18 mouse cellular contexts compared by ENCODE assay signal in genomic region chr4:43730750-43731297, GRCm38 (mm10). TPM values are rescaled to one million over a fixed set of nuclear protein-coding genes. Genes with fewer than 3 reads are reported as not detected.
DNase-seq lines count a peak whose midpoint lies in the region; ATAC-seq and TF ChIP-seq lines count a peak whose summit lies in the region.
"Had no signal": no experiment of that assay in that cellular context is flagged by ENCODE, and none has a peak within 500 bp of the region (broad histone marks: within the 10 kb centered on the region; RNA-seq: fewer than 3 reads in every experiment).

No protein-coding gene starts in this region.

- H3K9ac ChIP-seq in stomach, postnatal 0 days (ENCODE audit: low read length), result no peak overlapping the region
- no peak overlapping the region for H3K9ac ChIP-seq in hindbrain, embryonic 14.5 days
- H3K9ac ChIP-seq: forebrain, embryonic 13.5 days had no signal

- H3K27ac ChIP-seq in stomach, postnatal 0 days (replicated peaks), result no peak overlapping the region
- H3K27ac ChIP-seq in hindbrain, embryonic 14.5 days, result no peak overlapping the region
- H3K27ac ChIP-seq: forebrain, embryonic 13.5 days had no signal

- no peak overlapping the region for H3K4me3 ChIP-seq in stomach, postnatal 0 days (ENCODE audit: low read depth, low read length)
- H3K4me3 ChIP-seq in hindbrain, embryonic 14.5 days (replicated peaks; ENCODE audit: low read length), result no peak overlapping the region
- H3K4me3 ChIP-seq: forebrain, embryonic 13.5 days; myocyte had no signal

- TF ChIP-seq CTCF in stomach, postnatal 0 days (IDR thresholded peaks at IDR 0.05; ENCODE audit: low read depth), result peak; percentile 58

- no peak overlapping the region for H3K4me2 ChIP-seq in stomach, postnatal 0 days (replicated peaks; ENCODE audit: low read depth)
- no peak overlapping the region for H3K4me2 ChIP-seq in hindbrain, embryonic 14.5 days (replicated peaks)
- H3K4me2 ChIP-seq: forebrain, embryonic 13.5 days had no signal

- ATAC-seq in stomach, postnatal 0 days (ENCODE audit: low FRiP score, low TSS enrichment), result no peak
- ATAC-seq in hindbrain, embryonic 14.5 days (ENCODE audit: low FRiP score), result no peak
- ATAC-seq: activated CD4-positive, CD25-positive, alpha-beta regulatory T cell, adult 4 months; forebrain, embryonic 13.5 days had no signal

- no peaks in the 10 kb centered on the region for H3K27me3 ChIP-seq in stomach, postnatal 0 days (ENCODE audit: control insufficient read depth, insufficient read depth, low read length)
- H3K27me3 ChIP-seq in hindbrain, embryonic 14.5 days (ENCODE audit: control insufficient read depth, insufficient read depth, low read length), result no peaks in the 10 kb centered on the region
- H3K27me3 ChIP-seq: forebrain, embryonic 13.5 days had no signal

- H3K9me3 ChIP-seq in stomach, postnatal 0 days (ENCODE audit: control insufficient read depth, low read length), result no peaks in the 10 kb centered on the region
- no peaks in the 10 kb centered on the region for H3K9me3 ChIP-seq in hindbrain, embryonic 14.5 days (ENCODE audit: control insufficient read depth, low read length)
- H3K9me3 ChIP-seq: forebrain, embryonic 13.5 days had no signal

- 66% methylated on average over 21 of the region's 21 CpGs for WGBS in stomach, postnatal 0 days
- WGBS in hindbrain, embryonic 14.5 days, result 66% methylated on average over 21 of the region's 21 CpGs

- TF ChIP-seq EP300 in stomach, postnatal 0 days (optimal IDR thresholded peaks at IDR 0.05), result no peak

- H3K4me1 ChIP-seq in stomach, postnatal 0 days (replicated peaks; ENCODE audit: control insufficient read depth, insufficient read depth), result peaks cover 20% of the 10 kb centered on the region
- H3K4me1 ChIP-seq in hindbrain, embryonic 14.5 days (replicated peaks; ENCODE audit: control insufficient read depth, insufficient read depth, low read length), result no peaks in the 10 kb centered on the region
- H3K4me1 ChIP-seq: forebrain, embryonic 13.5 days had no signal

- no peaks in the 10 kb centered on the region for H3K36me3 ChIP-seq in stomach, postnatal 0 days (ENCODE audit: control insufficient read depth, insufficient read depth, low read length)
- H3K36me3 ChIP-seq in hindbrain, embryonic 14.5 days (replicated peaks; ENCODE audit: control insufficient read depth, insufficient read depth), result no peaks in the 10 kb centered on the region

- DNase-seq in lung, adult 18-20 months, result peak; percentile 49 to 64
- no peak for DNase-seq in lung, postnatal 10 days
- DNase-seq in heart, adult 9 months (ENCODE audit: low spot score in 2 of 2), result peak; percentile 32 to 55
- peak; percentile 29 for DNase-seq in heart, postnatal 4 days
- DNase-seq in stomach, postnatal 0 days (ENCODE audit: low spot score), result peak; percentile 45
- no peak for DNase-seq in thymus, postnatal 25 days
- no peak for DNase-seq in hindbrain, embryonic 14.5 days (ENCODE audit: low spot score)
- DNase-seq: cerebellum, adult 11 months; gastrocnemius, postnatal 36 days; left cerebral cortex, postnatal 4 days; thymus, postnatal 4 days had no signal

RNA-seq across cellular contexts. Expression of gene Spaar, which starts 1.0 kb away (rescaled TPM):
- total RNA-seq in heart, postnatal 4 days (2021), result 1 to 10 TPM; 2.0 to 2.3 TPM
- 0.27 and 0.30 TPM in 2 replicates for polyA plus RNA-seq in stomach, postnatal 0 days (2015; fragmentation: Nextera tagmentation; extraction: Ambion mirVana)
- 0.04 and 0.07 TPM in 2 replicates for polyA plus RNA-seq in hindbrain, embryonic 14.5 days (2014; fragmentation: Nextera tagmentation; extraction: Ambion mirVana)
- polyA plus RNA-seq: forebrain, embryonic 13.5 days had no signal

RNA-seq across cellular contexts. Expression of gene Hrct1, which starts 3.8 kb away (rescaled TPM):
- total RNA-seq in heart, postnatal 4 days (2021), result 1 to 10 TPM; 3.2 to 3.4 TPM
- 6.1 and 7.8 TPM in 2 replicates for polyA plus RNA-seq in stomach, postnatal 0 days (2015; fragmentation: Nextera tagmentation; extraction: Ambion mirVana)
- 0.18 and 0.58 TPM in 2 replicates for polyA plus RNA-seq in hindbrain, embryonic 14.5 days (2014; fragmentation: Nextera tagmentation; extraction: Ambion mirVana)
- polyA plus RNA-seq: activated CD4-positive, CD25-positive, alpha-beta regulatory T cell, adult 4 months had no signal

RNA-seq across cellular contexts. Expression of gene Olfr71, which starts 20.8 kb away (rescaled TPM):
- total RNA-seq in heart, postnatal 4 days (2021), result not detected
- not detected in 2 replicates for polyA plus RNA-seq in stomach, postnatal 0 days (2015; fragmentation: Nextera tagmentation; extraction: Ambion mirVana)
- polyA plus RNA-seq in hindbrain, embryonic 14.5 days (2014; fragmentation: Nextera tagmentation; extraction: Ambion mirVana), result not detected in 2 replicates
- total RNA-seq: ES-E14; gastrocnemius, postnatal 36 days; layer of hippocampus, adult 18-20 months; left cerebral cortex, postnatal 4 days had no signal
- polyA plus RNA-seq: embryonic facial prominence, embryonic 11.5 days; forebrain, embryonic 13.5 days; intestine, embryonic 14.5 days; myocyte had no signal

RNA-seq across cellular contexts. Expression of gene Olfr70, which starts 30.2 kb away (rescaled TPM):
- not detected for total RNA-seq in heart, postnatal 4 days (2021)
- polyA plus RNA-seq in stomach, postnatal 0 days (2015; fragmentation: Nextera tagmentation; extraction: Ambion mirVana), result not detected in 2 replicates
- not detected in 2 replicates for polyA plus RNA-seq in hindbrain, embryonic 14.5 days (2014; fragmentation: Nextera tagmentation; extraction: Ambion mirVana)
- total RNA-seq: ES-E14; gastrocnemius, postnatal 36 days; layer of hippocampus, adult 18-20 months; left cerebral cortex, postnatal 4 days had no signal
- polyA plus RNA-seq: activated CD4-positive, CD25-positive, alpha-beta regulatory T cell, adult 4 months; embryonic facial prominence, embryonic 11.5 days; forebrain, embryonic 13.5 days; intestine, embryonic 14.5 days; myocyte had no signal

RNA-seq across cellular contexts. Expression of gene Olfr159, which starts 40.0 kb away (rescaled TPM):
- not detected for total RNA-seq in heart, postnatal 4 days (2021)
- not detected in 2 replicates for polyA plus RNA-seq in stomach, postnatal 0 days (2015; fragmentation: Nextera tagmentation; extraction: Ambion mirVana)
- not detected in 2 replicates for polyA plus RNA-seq in hindbrain, embryonic 14.5 days (2014; fragmentation: Nextera tagmentation; extraction: Ambion mirVana)
- total RNA-seq: ES-E14; gastrocnemius, postnatal 36 days; layer of hippocampus, adult 18-20 months; left cerebral cortex, postnatal 4 days had no signal
- polyA plus RNA-seq: activated CD4-positive, CD25-positive, alpha-beta regulatory T cell, adult 4 months; embryonic facial prominence, embryonic 11.5 days; forebrain, embryonic 13.5 days; intestine, embryonic 14.5 days; myocyte had no signal

Comparison
In these comparisons a context has a peak if more than half of its experiments do, and no peak if none do; other contexts are left out.
1. DNase-seq: peak in lung, adult 18-20 months (2 of 2), heart, adult 9 months (2 of 2), heart, postnatal 4 days (single experiment) and stomach, postnatal 0 days (single experiment); none in lung, postnatal 10 days (single experiment), thymus, postnatal 25 days (single experiment) and hindbrain, embryonic 14.5 days (single experiment).